Mouse (Mus musculus) erythroblast, embryonic 14.5 days (primary cell): ENCODE measurements around the gene Myh9. TPM values are rescaled to one million over a fixed set of nuclear protein-coding genes. Genes with fewer than 3 reads are reported as not detected.
A peak's percentile ranks its signal among the peaks of the same experiment; 100 is the strongest.

ENCODE experiments used
- H3K27me3 ChIP-seq: 2 replicates; pipeline ENCODE4 v1.6.1; 2012; ENCODE audit warnings: inconsistent platforms; ENCODE audit not compliant: control insufficient read depth
- H3K36me3 ChIP-seq: 2 replicates; pipeline ENCODE4 v1.6.1; 2012; ENCODE audit warnings: mild to moderate bottlenecking, inconsistent platforms; ENCODE audit not compliant: control insufficient read depth
- H3K4me1 ChIP-seq: 2 replicates; pipeline ENCODE4 v1.6.1; 2012; ENCODE audit warnings: inconsistent platforms; ENCODE audit not compliant: control insufficient read depth
- H3K4me3 ChIP-seq: replicated peaks from 2 replicates; pipeline ENCODE3; 2012; ENCODE audit warnings: moderate library complexity, mild to moderate bottlenecking, inconsistent platforms
- H3K9me3 ChIP-seq: 2 replicates; pipeline ENCODE4 v1.6.1; 2012; ENCODE audit warnings: low read length, inconsistent platforms, mixed read lengths; ENCODE audit not compliant: control insufficient read depth
- GATA1 ChIP-seq: IDR thresholded peaks from 2 replicates; pipeline ENCODE4 v1.6.1; 2012; ENCODE audit warnings: low read length, inconsistent platforms, mixed read lengths
- TAL1 ChIP-seq: IDR thresholded peaks from 3 replicates; pipeline ENCODE4 v1.6.1; 2012; ENCODE audit warnings: low read length, inconsistent platforms, mixed read lengths
- polyA plus RNA-seq: library from polyadenylated mRNA; stranded (reverse); fragments of >175 nt; gene quantifications from 2 replicates; pipeline ENCODE4 v1.2.3, GENCODE M21; 2012

Gene Myh9
- polyA plus RNA-seq, 1 experiment, result 10.4 TPM

- Histone ChIP-seq H3K4me1 (peaks cover 84% of the 10 kb centered on the region), H3K27me3 (no peaks in the 10 kb centered on the region), H3K36me3 (peaks cover 33% of the 10 kb centered on the region), H3K9me3 (no peaks in the 10 kb centered on the region), H3K4me3 (peak overlapping the region; percentile 74)
- no peak for TF ChIP-seq GATA1
- TF ChIP-seq TAL1, result no peak
Measured at GRCm38 (mm10) chr15:77839529-77840286, 2.3 kb downstream of the Myh9 start.

DNA sequence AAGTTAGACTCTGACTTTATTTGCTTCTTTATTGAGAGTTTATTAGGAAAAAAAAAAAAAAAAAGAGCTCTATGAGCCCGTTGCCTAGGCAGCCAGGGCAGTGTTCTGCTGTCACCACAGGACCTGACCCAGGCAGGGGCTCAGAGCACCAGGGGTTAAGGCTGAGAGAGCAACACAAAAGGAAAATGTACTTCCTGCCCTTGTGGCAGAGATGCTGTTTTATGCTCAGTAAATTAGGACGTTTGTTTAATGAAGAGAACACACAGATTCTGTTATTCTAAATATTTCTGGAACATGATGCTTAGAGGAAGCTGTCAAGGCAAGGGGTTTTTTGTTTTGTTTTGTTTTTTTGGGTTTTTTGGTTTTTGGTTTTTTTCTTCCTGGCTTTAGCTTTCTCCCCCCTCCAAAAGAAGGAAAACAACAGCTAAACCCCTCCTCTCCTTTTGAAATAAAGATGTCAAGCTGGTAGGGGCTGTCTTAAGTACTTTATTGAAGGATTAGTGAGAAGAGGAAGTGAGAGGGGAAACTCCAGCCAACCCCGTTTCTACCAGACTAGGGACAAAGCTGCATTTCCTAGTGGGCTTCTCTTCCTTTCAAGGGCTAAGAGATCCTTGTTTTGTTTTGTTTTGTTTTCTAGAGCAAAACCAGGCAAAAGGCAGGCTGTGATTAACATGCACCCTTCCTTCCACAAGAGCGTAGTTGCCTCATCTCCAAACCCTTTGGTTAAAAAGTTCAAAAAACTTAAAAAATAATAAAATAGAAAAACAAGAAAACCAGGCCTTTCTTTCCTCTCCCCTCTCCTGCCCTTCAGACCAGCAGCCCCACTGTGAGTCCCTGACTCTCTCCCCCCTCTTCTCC lies 3.2 kb downstream of the Myh9 start:
- H3K4me1 ChIP-seq, result peaks cover 93% of the 10 kb centered on the region

GRCm38 (mm10) chr15:77837444-77838117 lies 4.4 kb downstream of the Myh9 start:
- Histone ChIP-seq H3K36me3 (peaks cover 52% of the 10 kb centered on the region), H3K9me3 (no peaks in the 10 kb centered on the region), H3K4me3 (no peak overlapping the region), H3K27me3 (no peaks in the 10 kb centered on the region), H3K4me1 (peaks cover 92% of the 10 kb centered on the region)
- TF ChIP-seq GATA1 (no peak), TAL1 (no peak)

More for the DNA sequence above, 3.2 kb downstream of the Myh9 start:
- H3K9me3 ChIP-seq, result no peaks in the 10 kb centered on the region
- no peak overlapping the region for H3K4me3 ChIP-seq
- peaks cover 43% of the 10 kb centered on the region for H3K36me3 ChIP-seq
- no peaks in the 10 kb centered on the region for H3K27me3 ChIP-seq
- no peak for TF ChIP-seq TAL1
- TF ChIP-seq GATA1, result no peak

GRCm38 (mm10) chr15:77836692-77837443 lies 5.1 kb downstream of the Myh9 start:
- no peak overlapping the region for H3K4me3 ChIP-seq
- TF ChIP-seq TAL1, result no peak
- TF ChIP-seq GATA1, result no peak
- no peaks in the 10 kb centered on the region for H3K27me3 ChIP-seq
- H3K36me3 ChIP-seq, result peaks cover 59% of the 10 kb centered on the region
- H3K9me3 ChIP-seq, result no peaks in the 10 kb centered on the region
- H3K4me1 ChIP-seq, result peaks cover 91% of the 10 kb centered on the region

GRCm38 (mm10) chr15:77835930-77836653 lies 5.9 kb downstream of the Myh9 start:
- Histone ChIP-seq H3K4me1 (peaks cover 87% of the 10 kb centered on the region), H3K4me3 (no peak overlapping the region), H3K36me3 (peaks cover 65% of the 10 kb centered on the region), H3K27me3 (no peaks in the 10 kb centered on the region), H3K9me3 (no peaks in the 10 kb centered on the region)
- no peak for TF ChIP-seq TAL1
- no peak for TF ChIP-seq GATA1

- TF ChIP-seq GATA1 (no peak), TAL1 (no peak)
- no peak overlapping the region for H3K4me3 ChIP-seq
- no peaks in the 10 kb centered on the region for H3K27me3 ChIP-seq
- peaks cover 76% of the 10 kb centered on the region for H3K4me1 ChIP-seq
- H3K36me3 ChIP-seq, result peaks cover 78% of the 10 kb centered on the region
- no peaks in the 10 kb centered on the region for H3K9me3 ChIP-seq
Measured at GRCm38 (mm10) chr15:77834336-77835268, 7.4 kb downstream of the Myh9 start.

GRCm38 (mm10) chr15:77833731-77834130 lies 8.2 kb downstream of the Myh9 start:
- peaks cover 79% of the 10 kb centered on the region for H3K36me3 ChIP-seq
- H3K27me3 ChIP-seq, result no peaks in the 10 kb centered on the region
- H3K4me3 ChIP-seq, result no peak overlapping the region
- H3K9me3 ChIP-seq, result no peaks in the 10 kb centered on the region
- H3K4me1 ChIP-seq, result peaks cover 70% of the 10 kb centered on the region
- TF ChIP-seq GATA1 (no peak), TAL1 (no peak)
